8 mouse cellular contexts compared by ENCODE assay signal in the genomic region with DNA sequence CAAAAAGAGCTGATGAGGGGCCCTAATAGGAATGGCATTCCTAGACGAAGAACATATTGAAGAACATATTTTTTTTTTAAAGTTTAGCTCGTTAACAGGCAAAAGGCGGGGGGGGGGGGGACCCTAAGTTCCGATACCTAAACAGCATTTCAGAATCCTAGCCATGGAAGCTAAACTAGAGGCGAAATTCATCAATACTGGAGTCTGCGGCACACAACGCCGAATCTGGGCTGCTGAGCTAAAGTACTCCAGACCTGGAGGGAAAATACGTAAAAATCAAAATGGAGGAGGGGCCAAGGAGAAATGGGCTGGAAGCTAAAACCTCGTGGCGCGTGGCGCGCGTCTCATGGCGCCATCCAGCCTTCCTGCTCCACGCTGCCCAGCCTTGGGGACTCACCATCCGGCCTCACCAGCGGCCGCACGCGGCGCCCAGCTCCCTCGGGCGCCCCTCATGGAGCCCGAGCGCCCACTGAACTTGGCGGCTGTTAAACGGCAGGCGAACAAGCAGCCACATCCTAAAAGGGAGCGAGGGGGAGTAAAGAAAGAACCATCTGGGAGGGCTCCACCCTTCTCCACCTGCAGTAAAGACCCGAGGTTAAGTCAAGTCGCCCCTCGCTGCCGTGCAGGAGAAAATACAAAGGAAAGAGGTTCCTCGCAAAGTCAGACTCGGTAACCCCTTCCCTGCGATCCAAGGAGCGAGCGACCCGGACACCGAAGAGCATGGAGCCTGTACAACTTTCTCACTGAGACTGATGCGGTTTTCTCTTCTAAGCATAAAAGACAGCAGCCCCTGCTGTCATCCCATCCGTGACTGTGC. TPM values are rescaled to one million over a fixed set of nuclear protein-coding genes. Genes with fewer than 3 reads are reported as not detected.
DNase-seq lines count a peak whose midpoint lies in the region; ATAC-seq lines count a peak whose summit lies in the region.

No protein-coding gene starts in this region.

- H3K9me3 ChIP-seq in heart, embryonic 12.5 days (replicated peaks): no peaks in the 10 kb centered on the region
- H3K9me3 ChIP-seq in lung, embryonic 16.5 days (ENCODE audit: control insufficient read depth, low read length): no peaks in the 10 kb centered on the region

- peak overlapping the region; percentile 96 for H3K4me3 ChIP-seq in heart, embryonic 12.5 days
- H3K4me3 ChIP-seq in lung, embryonic 16.5 days (ENCODE audit: low read length): peak overlapping the region; percentile 92

- H3K4me2 ChIP-seq in heart, embryonic 12.5 days: peak overlapping the region; percentile 80
- H3K4me2 ChIP-seq in lung, embryonic 16.5 days (ENCODE audit: low read depth, low read length): peak overlapping the region; percentile 77

- H3K4me1 ChIP-seq in heart, embryonic 12.5 days (replicated peaks): peaks cover 49% of the 10 kb centered on the region
- H3K4me1 ChIP-seq in lung, embryonic 16.5 days (replicated peaks; ENCODE audit: control insufficient read depth, insufficient read depth, low read length): peaks cover 10% of the 10 kb centered on the region

- H3K27ac ChIP-seq in heart, embryonic 12.5 days (ENCODE audit: poor library complexity, severe bottlenecking): peak overlapping the region; percentile 89
- peak overlapping the region; percentile 92 for H3K27ac ChIP-seq in lung, embryonic 16.5 days (ENCODE audit: low read length)

- peak overlapping the region; percentile 96 for H3K9ac ChIP-seq in heart, embryonic 12.5 days
- peak overlapping the region; percentile 88 for H3K9ac ChIP-seq in lung, embryonic 16.5 days (ENCODE audit: low read length)

- under 1% methylated on average over 44 of the region's 44 CpGs for WGBS in heart, embryonic 12.5 days
- WGBS in lung, embryonic 16.5 days: under 1% methylated on average over 44 of the region's 44 CpGs

- H3K36me3 ChIP-seq in heart, embryonic 12.5 days: 0 out of 2 replicates have a peak, but pooled peaks cover 2% of the 10 kb centered on the region
- H3K36me3 ChIP-seq in lung, embryonic 16.5 days (ENCODE audit: control insufficient read depth, insufficient read depth, low read length): no peaks in the 10 kb centered on the region

- 0 out of 2 replicates have a peak, but pooled peaks cover 2% of the 10 kb centered on the region for H3K27me3 ChIP-seq in heart, embryonic 12.5 days (replicated peaks)
- H3K27me3 ChIP-seq in lung, embryonic 16.5 days (ENCODE audit: control insufficient read depth, insufficient read depth, low read depth, low read length): no peaks in the 10 kb centered on the region

- peak; percentile 49; the same call in 1 of the 2 replicates for ATAC-seq in heart, embryonic 12.5 days (ENCODE audit: insufficient number of reproducible peaks, low FRiP score)
- ATAC-seq in lung, embryonic 16.5 days (ENCODE audit: low read depth): peak; percentile 43

- peak; percentile 68 for DNase-seq in CD4-positive helper T cell, adult 2 months (ENCODE audit: low read depth, low spot score)
- DNase-seq in Muller cell, postnatal 12 days (ENCODE audit: inconsistent ontology term): peak; percentile 65
- DNase-seq in embryo, embryonic 10 days (ENCODE audit: low spot score): peak; percentile 76
- peak; percentile 68 to 79 for DNase-seq in kidney, postnatal 4 days
- DNase-seq in ovary, postnatal 10 days (ENCODE audit: low spot score): peak; percentile 21
- peak; percentile 72 to 76 for DNase-seq in thymus, postnatal 36 days

RNA-seq across cellular contexts. Expression of a gene that starts 1.5 kb away (rescaled TPM):
- 68.9 and 75.3 TPM in 2 replicates for polyA plus RNA-seq in heart, embryonic 12.5 days (2016; fragmentation: Nextera tagmentation; extraction: Ambion mirVana)
- polyA plus RNA-seq in lung, embryonic 16.5 days (2015; fragmentation: Nextera tagmentation; extraction: Ambion mirVana): 65.9 and 70.8 TPM in 2 replicates

RNA-seq across cellular contexts. Expression of a gene that starts 24.5 kb away (rescaled TPM):
- polyA plus RNA-seq in heart, embryonic 12.5 days (2016; fragmentation: Nextera tagmentation; extraction: Ambion mirVana): 79.7 and 83.1 TPM in 2 replicates
- 123 and 125 TPM in 2 replicates for polyA plus RNA-seq in lung, embryonic 16.5 days (2015; fragmentation: Nextera tagmentation; extraction: Ambion mirVana)

Comparison
In these comparisons a context has a peak if more than half of its experiments do, and no peak if none do; other contexts are left out.
1. Peak in every context shown above with its lines: DNase-seq, ATAC-seq, H3K4me3 ChIP-seq and H3K27ac ChIP-seq.
2. DNase-seq: peak in every context shown above with its lines; median percentile 76 in embryo, embryonic 10 days; 74 in thymus, postnatal 36 days; 74 in kidney, postnatal 4 days; 68 in CD4-positive helper T cell, adult 2 months; 65 in Muller cell, postnatal 12 days; 21 in ovary, postnatal 10 days.